Mouse (Mus musculus) kidney, postnatal 25 days (tissue): ENCODE results near the gene Haus3.

ENCODE experiments used
- DNase-seq, 2 experiments: peaks; one replicate each; pipeline ENCODE4 v3.0.0; 2021; ENCODE audit warnings: mixed read lengths in 2 of 2

The Haus3 gene

GRCm38 (mm10) chr5:34186391-34186790 lies 17.1 kb upstream of the Haus3 start:
- DNase-seq = peak in 1 of 2 experiments; percentile 47

GRCm38 (mm10) chr5:34185791-34186190 lies 16.5 kb upstream of the Haus3 start:
- peak in 1 of 2 experiments; percentile 1 for DNase-seq

GRCm38 (mm10) chr5:34185051-34185580 lies 15.8 kb upstream of the Haus3 start:
- peak in 1 of 2 experiments; percentile 1 for DNase-seq

- DNase-seq = peak in 1 of 2 experiments; percentile 1
Observed at GRCm38 (mm10) chr5:34183976-34184375, 14.6 kb upstream of the Haus3 start.

GRCm38 (mm10) chr5:34183156-34183880 lies 14.0 kb upstream of the Haus3 start:
- DNase-seq = peak; percentile 74 to 93

- DNase-seq = peak; percentile 83 to 86
Observed at GRCm38 (mm10) chr5:34182486-34182885, 13.2 kb upstream of the Haus3 start.

- DNase-seq = no peak
Observed at GRCm38 (mm10) chr5:34177821-34178220, 8.5 kb upstream of the Haus3 start.

- DNase-seq = no peak
Observed at GRCm38 (mm10) chr5:34177091-34177490, 7.8 kb upstream of the Haus3 start.

GRCm38 (mm10) chr5:34176691-34177090 lies 7.4 kb upstream of the Haus3 start:
- no peak for DNase-seq

GRCm38 (mm10) chr5:34175403-34175694 lies 6.0 kb upstream of the Haus3 start:
- DNase-seq = no peak

GRCm38 (mm10) chr5:34174550-34175402 lies 5.4 kb upstream of the Haus3 start:
- no peak for DNase-seq

- no peak for DNase-seq
Observed at GRCm38 (mm10) chr5:34174021-34174420, 4.7 kb upstream of the Haus3 start.

- peak; percentile 39 to 65 for DNase-seq
Observed at GRCm38 (mm10) chr5:34170726-34171125, 1.4 kb upstream of the Haus3 start.

GRCm38 (mm10) chr5:34169954-34170353 lies 627 bp upstream of the Haus3 start:
- no peak for DNase-seq

GRCm38 (mm10) chr5:34167857-34168256 lies 1.5 kb downstream of the Haus3 start:
- no peak for DNase-seq

GRCm38 (mm10) chr5:34165793-34166192 lies 3.5 kb downstream of the Haus3 start:
- no peak for DNase-seq

- no peak for DNase-seq
Observed at GRCm38 (mm10) chr5:34148476-34148875, 20.9 kb downstream of the Haus3 start.

- peak in 1 of 2 experiments; percentile 9 for DNase-seq
Observed at GRCm38 (mm10) chr5:34147554-34147953, 21.8 kb downstream of the Haus3 start.

GRCm38 (mm10) chr5:34139751-34140150 lies 29.6 kb downstream of the Haus3 start:
- peak; percentile 50 to 56 for DNase-seq

- DNase-seq = no peak
Observed at GRCm38 (mm10) chr5:34132731-34133130, 36.6 kb downstream of the Haus3 start.

GRCm38 (mm10) chr5:34124131-34124530 lies 45.2 kb downstream of the Haus3 start:
- DNase-seq = no peak

- DNase-seq = no peak
Observed at GRCm38 (mm10) chr5:34119121-34119856, 50.0 kb downstream of the Haus3 start.

GRCm38 (mm10) chr5:34105681-34106080 lies 63.6 kb downstream of the Haus3 start:
- DNase-seq = no peak
